Mouse (Mus musculus) spleen, postnatal 10 days (tissue): ENCODE results near the gene Man2a1.

Source experiments
- DNase-seq, 2 experiments: peaks; one replicate each; pipeline ENCODE4 v3.0.0; 2021 to 2022; ENCODE audit warnings: low spot score in 2 of 2

Man2a1 gene

DNA sequence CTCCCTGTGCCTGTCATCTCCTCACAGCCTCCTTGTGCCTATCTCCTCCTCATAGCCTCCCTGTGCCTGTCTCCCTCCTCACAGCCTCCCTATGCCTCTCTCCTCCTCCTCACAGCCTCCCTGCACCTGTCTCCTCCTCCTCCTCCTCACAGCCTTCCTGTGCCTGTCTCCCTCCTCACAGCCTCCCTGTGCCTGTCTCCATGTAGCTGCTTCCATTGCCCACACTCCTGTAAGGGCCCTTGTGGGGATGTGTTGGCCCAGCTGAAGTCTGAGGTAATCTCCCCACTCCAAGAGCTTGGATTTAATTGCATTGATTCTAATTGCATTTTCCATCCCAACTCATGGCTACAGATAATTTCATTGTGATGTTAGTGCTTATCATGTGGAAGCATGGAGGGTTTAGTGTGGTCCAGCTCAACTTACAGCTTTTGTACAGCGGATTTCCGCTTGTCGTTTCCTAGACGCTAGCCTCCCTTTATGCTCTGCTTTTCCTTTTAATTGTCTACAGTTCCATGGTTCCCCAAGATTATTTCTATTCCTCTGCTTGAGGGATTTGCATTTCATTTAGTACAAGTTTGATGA, 103.2 kb downstream of the Man2a1 start:
- DNase-seq: no peak

DNA sequence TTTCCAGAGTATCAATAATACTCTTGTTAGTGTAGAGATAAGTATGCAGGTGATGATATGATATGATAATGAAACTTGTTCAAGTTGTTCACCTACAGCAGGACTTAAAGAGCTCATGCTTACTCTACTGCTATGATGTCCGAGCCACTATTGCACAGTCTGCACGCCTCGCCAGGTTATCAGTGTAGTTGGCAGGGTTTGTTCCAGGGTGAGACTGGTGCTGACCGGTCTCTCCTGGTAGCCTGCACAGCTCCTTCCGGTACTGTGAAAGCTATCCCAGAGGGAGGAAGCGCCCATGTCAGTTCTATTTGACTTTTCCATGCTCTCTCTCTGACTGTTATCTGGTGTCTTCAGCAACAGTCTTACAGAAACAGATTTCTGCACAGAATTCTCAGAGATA, 107.0 kb downstream of the Man2a1 start:
- no peak for DNase-seq

DNA sequence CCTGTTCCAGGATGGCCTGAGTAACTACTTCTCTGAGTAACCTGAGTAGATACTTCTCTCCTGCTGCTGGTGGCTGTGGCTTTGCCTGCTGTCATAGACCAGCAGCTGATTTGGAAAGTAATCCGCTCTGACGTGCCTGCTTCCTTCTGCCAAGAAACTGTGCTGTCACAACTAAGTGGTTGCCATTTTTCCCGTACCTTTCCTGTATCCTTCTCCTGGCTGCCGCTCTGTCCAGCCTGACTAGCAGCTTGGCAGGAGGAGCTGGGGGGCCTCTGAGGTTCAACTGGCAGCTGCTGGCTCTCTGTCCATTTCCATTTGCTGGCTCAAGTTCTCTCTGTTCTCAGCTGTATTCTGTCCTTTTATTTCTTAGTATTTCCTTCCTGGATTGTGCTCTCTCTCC, 115.8 kb downstream of the Man2a1 start:
- DNase-seq: no peak

DNA sequence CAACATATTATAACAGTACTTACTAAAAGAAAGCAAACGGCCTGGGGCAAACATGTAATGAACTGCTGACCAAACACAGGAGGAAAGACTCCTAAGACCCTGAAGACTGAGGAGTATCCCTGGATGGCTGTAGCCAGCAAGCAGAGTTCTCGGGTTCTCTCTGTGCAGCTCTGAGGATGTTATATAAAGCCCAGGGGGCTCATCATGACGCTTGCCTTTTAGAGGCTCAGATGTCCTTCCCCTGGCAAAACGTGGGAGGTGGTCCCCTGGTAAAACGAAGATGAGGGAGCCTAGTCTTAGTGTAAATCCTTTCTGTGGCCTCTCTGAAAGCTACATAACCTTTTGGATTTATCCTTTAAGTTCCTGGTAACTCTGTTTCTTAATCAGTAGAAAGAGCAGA, 119.2 kb downstream of the Man2a1 start:
- DNase-seq: no peak

DNA sequence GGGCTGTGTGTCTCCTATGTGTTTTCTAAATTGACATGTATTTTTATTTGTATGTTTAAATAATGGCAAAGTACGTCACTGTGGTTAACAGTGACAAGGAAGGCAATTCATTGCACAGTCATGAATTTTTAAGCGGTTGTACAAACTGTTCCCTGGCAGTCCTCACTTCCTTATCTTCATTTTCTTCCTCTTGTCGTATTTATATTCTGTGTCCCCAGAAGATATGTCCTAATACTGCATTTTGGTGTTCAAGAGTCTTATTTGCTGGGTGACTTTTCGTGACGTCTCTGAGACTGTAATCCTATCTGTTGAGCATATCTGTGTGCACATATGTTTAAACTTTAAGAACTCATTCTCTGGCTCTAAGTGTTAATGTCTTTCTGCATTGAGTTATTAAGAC, 120.6 kb downstream of the Man2a1 start:
- DNase-seq: no peak

DNA sequence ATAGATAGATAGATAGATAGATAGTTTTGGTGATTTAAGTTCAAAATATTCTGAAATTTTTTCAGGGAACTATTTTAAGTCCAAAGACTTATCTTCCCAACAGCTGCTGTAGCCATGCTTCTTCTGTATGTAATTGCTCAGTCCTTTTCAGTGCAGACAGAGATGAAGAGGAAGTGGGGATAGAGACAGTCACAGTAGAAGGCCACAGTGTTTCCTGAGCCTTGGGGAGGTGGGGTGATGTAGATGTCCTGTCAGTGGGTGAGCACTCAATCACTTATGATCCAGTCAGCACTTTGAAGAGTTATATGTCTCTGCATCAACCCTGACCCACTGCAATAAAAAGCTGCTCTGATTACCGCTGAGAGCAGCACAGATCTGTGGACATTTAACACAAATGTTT, 122.6 kb downstream of the Man2a1 start:
- no peak for DNase-seq

DNA sequence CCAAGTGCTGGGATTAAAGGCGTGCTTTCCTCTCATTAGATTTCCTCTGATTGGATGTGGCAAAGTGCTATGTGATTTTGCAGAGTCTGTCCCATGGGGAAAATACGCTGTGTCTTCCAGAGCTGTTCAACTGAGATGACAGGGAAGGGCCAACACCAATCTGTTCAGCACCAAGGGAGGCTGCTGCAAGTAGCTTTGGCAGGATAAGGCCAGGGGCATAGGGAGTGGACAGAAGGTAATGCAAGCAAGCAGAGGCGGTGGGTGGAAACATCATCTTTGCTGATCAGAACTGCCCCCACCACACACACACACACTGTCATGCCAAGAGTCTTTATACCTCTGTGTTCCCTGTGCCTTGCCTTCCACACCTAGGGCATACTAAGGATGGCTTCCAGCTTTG, 124.7 kb downstream of the Man2a1 start:
- DNase-seq: no peak

DNA sequence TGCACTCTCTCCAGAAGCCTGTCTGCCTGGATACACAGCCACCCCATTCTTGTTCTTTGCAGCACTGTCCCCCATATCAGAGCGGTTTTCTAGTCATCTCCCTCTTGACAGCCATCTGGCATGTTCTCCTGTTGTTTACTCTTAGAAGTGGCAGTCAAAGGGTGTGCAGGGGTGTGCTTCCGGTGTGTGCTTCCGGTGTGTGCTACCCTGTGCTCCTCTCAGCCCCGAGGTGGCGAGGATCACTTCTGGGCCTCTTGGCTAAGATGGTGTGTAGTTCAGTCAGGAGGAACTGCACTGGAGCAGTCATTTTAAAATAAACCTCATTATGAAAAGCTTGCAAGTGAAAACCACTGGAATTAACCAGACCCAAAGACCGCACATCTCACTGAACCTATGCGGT, 125.5 kb downstream of the Man2a1 start:
- peak in 1 of 2 experiments; percentile 26 for DNase-seq

DNA sequence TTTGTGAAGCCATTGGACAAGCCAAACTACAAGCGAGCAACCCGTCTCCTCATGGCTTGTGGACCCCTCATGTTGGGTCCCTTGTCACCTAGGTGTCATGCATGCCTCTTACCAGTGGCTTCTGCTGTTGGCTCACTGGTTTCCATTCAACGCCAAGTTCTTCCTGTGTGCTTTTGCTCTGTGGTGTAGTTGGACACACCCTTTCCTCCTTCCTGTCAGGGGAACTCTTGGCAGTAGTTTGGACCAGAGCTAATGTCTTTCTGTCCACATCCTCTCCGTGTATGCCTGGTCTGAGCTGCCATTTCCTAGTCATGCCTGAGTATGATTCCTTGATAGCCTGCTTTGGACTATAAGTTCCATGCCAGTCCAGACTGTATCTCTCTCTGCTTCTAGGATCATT, 135.0 kb downstream of the Man2a1 start:
- no peak for DNase-seq

DNA sequence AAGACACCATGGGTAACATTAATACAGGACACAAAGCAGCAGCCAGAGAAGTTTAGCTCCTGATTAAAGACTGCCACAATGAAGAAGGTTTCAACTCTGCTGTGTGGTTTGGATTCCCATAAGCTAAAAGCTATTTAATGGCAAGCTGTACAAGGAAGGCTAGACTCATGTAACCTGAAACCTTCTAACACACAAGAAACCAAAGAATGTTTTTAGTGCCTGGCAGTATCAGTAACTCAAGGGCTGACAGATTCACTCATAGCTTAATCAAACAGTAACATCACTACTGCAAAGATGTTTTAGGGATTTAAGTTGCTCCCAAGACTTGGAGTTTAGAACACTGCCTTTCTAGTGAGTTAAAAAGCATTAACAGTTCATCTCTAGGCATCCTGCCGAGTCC, 137.4 kb downstream of the Man2a1 start:
- no peak for DNase-seq

DNA sequence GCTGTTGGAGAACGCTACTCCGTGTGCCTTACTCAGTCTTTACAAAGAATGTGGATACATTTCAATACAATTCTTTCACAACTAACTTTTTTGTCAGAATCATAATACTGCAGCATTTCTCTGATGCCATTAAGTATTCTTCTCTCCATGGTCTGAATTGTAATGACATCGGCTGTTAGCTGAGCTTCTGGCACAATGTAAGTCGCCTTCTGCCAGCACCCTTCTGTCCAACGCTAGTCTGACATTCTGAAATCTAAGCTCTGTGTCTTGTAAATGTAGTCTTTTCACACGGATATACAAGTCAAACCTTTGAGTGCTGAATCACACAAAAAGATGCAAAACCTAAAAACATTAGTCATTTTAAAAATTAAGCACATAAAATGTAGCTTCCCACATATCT, 138.6 kb downstream of the Man2a1 start:
- DNase-seq: no peak

DNA sequence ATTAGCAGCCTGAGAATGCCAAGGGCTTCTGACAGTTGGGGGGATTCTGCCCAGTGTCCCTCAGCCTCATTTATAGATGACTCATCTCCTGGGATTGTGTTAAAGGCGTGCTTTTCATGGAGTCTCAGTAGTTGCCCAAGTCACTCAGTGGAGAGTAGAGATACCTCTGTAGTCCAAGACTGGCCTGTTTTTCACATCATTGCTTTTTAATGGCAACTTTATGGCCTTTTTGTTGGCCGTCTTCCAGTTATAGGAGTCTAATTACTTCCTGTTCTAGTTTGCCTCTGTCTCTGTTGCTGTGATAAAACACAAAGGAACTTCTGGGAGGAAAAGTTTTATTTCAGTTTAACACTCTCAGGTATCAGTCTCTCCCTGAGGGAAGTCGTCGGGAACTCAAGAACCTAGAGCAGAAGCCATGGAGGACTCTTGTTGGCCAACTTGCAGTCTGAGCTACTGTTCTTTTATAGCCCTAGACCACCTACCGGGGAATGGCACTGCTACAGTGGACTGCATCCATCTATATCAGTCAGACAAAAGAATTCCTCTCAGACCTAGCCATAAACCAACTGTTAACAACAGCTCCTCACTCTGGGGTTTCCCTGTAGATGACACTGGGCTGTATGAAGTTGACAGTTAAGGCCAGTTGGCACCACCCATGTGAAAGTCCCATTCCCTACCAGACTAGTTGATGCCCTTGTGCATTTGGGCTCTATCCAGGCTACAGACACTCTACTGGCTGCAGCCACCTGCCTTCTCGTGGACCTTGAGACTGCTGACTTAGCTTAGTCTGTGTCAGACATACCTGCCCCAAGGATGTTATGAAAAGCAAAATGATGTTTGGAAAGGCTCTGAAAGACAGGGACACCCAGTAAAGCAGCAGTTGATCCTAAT, 142.4 kb downstream of the Man2a1 start:
- no peak for DNase-seq

DNA sequence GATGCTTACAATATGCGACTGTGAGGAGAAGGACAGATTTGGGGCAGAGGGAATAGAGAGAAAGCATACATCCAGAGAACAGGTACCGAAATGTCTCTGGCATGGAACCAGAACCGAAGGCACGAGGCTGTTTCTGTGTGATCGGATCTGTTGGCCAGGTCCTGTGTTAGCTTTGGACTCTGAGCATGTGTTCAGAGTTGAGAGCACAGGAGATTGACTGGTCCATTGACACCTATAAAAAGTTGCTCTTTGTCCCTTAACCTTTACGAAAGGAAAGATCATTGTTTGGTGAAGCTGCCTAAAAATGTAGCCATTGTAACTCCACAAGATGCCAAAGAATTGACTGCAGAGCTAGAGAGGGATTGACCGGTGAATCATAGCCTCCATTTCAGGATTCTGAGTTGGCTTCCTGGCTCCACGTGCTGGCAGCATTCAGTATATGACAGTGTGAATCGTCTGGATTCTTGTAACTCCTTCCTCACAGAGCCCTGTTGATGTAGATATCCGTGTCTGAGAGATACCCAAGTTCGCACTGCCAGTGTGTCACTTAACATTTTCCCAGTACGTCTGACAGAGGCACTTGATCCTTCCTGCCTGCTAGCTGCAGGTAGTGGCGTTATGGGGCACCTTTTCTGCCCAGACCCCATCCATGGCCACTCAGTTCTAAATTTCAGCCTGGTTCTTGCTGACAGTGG, 143.2 kb downstream of the Man2a1 start:
- DNase-seq: no peak

DNA sequence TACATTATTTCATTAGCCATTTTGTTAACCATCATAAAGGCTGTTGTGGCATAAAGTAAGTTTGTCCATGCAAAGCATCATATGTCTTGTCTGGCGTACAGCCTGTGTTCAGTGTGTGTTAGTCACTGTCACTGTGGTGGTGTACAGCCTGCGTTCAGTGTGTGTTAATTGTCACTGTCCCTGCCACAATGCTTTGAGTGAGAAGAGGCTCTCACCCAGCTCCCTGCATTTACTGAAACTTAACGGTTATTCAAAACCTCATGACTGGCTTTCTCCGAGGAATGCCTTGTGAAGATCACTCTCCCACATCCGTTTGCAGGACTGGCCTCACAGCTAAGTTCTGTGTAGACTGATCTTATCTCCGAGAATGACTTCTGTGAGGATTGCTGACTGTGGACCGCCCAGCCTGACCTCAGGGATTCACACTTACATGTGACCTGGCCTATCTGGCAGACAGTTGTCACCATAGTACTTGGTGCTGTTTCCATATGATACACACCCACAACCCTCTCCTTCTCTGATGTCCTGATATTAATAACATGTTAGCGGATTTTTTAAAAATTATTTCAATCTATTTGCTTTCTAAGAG, 146.2 kb downstream of the Man2a1 start:
- DNase-seq: no peak

DNA sequence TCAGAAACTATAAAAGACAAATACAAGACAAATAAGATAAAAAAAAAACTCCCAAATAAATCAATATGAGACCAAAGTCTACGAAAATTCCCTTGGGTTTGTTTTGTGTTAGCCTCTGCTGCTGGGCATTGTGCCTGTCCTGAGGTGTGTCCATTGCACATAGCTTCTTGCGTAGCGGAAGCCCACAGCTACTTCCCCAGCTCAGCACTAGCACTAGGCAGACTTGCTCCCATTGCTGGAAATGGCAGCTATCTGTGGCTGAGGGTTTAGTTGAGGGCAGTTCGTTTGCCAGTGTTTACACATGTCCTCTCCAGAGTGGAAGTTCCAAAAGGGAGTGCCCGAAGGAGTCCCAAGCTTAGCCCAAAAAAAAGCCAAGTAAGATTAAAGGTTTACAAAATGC, 146.9 kb downstream of the Man2a1 start:
- no peak for DNase-seq

DNA sequence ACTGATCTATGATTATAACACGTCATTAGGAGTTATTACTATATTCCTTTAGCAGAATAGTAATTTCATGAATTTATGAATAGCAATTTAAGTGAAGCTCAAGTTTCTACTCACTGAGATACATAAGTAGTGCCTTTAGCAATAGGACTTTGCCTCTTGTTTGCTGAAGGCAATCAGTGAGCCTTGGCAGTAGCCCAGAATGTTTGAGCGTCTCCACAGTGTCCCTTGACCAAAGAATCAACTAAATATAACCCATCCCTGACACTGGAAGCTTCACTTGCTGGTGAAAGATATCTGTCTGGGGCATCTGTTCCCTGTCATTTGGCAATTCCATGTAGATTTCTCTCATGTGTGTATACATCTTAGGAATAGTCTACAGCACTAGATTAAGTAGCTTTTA, 147.6 kb downstream of the Man2a1 start:
- DNase-seq: no peak

DNA sequence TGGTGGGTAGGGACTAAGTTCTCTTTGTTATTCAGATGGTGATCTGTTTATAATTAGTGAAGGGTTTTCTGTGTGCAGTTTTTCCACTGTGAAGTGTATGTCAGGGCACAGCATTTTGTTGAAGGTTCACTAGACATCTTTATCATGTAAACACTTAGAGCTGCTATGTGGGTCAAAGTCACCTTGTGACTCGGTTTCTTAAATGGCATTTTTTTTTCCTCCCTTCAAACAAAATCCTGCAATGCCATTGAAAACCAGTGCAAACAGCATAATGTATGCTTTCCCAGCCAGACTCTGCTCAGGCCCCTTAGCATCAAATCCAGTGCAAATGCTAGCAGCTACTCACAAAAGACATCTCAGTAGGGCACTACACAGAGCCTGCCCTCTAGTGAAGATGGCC, 148.6 kb downstream of the Man2a1 start:
- DNase-seq: no peak

DNA sequence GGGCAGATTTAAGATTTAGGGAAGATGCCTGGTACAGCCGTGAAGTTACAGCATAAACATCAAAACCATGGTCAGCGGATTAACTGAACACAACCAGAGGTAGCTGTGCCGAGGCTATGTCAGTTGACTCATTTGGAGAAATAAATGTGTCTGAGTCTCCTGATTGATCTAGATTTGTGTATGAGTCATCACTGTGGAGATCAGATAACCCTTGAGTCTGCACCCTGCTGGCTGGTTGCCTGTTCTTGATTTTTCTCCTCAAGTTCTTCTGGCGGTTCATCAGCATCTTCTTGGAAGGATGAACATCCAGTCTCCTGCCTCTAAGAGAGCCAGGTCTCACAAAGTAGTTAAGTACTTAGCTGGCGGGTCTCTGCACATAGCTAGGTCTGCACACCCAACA, 150.7 kb downstream of the Man2a1 start:
- DNase-seq: no peak

DNA sequence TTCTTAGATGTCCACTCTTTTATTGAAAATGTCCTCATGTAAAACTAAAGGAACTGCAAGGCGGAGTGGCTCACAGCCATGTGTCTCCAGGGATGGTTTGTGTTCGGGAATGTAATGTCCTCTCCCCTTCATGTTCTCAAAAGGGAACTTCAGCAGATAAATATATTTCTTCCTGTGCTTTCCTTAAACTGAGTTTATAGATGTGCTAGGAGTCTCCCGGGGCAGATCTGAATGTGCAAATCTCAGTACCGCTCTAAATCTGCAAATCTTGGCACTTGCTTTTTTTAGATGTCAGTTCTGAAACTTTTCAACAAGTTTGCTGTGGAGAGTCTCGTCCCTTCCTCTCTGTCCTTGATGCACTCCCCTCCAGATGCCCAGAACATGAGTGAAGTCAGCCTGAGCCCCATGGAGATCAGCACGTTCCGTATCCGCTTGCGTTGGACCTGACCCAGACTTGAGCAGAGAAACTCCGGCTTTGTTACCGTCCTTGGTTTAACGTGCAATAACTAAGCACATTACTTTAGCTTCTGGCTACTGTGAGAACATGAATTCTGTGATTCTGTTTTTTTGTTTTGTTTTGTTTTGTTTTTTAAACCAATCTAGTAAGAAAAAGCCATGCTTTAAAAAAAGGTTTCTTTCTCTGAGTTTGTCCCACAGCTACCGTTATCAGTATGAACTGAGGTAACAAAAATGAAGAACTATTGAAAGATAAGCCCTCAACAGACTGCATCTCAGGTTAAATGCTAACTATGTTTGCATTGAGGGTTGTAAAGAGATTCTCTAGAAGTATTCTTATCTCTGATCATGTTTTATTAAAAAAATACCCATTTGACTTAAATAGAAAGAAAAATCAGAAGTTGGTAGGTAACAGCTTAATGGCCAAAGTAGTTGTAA, 151.8 kb downstream of the Man2a1 start:
- no peak for DNase-seq

DNA sequence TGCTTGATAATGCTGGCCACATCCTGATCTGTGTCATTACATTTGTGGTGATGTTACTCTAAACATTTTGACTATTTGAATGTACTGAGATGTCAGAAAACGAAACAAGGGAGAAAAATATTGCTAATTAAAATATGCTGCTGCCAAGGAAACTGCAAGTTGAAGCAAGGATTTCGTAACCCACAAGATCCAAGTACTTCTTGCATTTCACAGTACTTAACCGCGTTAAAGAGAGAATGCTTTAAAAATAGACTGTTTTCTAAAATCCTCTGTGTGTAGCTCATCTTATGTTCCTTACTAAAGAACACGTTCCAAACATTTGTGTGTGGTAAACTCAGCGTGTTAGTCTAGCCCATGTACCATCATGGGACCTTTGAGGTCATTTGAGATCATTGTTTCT, 153.0 kb downstream of the Man2a1 start:
- no peak for DNase-seq

DNA sequence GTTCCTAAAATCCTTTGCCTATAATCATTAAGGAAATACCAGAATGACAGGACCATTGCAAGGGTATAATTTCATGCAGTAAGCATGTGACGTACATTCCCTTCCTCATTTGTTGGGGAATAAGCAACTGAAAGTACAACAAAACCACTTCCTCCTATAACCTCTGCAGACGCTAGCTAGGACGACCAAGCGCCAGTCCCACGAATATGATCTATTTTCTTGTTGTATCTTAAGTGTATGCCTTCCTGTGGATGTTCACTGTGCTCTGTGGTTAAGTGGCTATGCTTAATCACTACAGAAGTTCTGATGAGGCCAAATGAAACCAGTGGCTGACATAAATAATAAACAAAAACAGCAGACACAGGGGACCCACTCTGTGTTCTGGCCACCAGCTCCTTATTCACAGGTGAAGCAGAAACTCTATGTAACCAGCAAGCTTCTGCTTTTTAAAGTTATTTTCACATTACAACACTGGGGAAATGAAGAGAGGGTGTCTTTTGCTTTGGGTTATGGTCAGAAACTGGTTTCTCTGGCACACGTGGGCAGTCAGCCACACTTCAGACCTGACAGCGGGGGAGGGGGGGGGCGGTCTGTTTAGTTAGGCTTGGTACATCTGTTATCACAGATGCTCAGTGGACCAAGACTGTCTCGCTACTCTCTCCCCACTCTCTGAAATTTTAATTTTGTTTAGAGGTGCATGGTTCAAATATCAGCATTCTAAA, 153.8 kb downstream of the Man2a1 start:
- peak in 1 of 2 experiments; percentile 36 for DNase-seq
